Comparison of ENCODE assay signal across 17 mouse cellular contexts in the genomic region with DNA sequence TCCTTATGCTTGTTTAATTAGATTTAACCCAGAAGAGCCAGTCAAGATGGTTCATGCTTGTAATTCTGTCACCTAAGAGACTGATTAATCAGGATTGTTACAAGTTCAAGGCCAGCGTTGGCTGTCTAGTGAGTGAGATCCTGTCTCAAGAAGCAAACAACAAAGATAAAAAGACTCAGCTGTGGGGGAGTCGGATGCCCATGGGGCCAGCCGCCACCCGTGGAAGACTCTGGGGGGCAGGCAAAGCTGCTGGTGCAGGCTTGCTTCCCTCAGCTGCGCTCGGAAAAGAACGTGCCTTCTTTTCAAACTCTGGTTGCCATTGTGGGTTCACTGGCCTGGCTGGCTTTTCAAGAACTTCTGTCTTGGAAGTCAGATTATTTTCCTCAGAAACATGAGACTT.
DNase-seq lines count a peak whose midpoint lies in the region.
"Had no signal": no experiment of that assay in that cellular context is flagged by ENCODE, and none has a peak within 500 bp of the region (broad histone marks: within the 10 kb centered on the region; RNA-seq: fewer than 3 reads in every experiment).

No protein-coding gene starts in this region.

- peak; percentile 15 for DNase-seq in ovary, adult 18-20 months (ENCODE audit: low spot score)
- DNase-seq in ovary, postnatal 14 days (ENCODE audit: low spot score), result no peak
- DNase-seq in ovary, postnatal 36 days (ENCODE audit: low spot score), result peak; percentile 34
- no peak for DNase-seq in ovary, postnatal 10 days (ENCODE audit: low spot score)
- peak; percentile 56 for DNase-seq in testis, postnatal 10 days (ENCODE audit: low spot score)
- peak; percentile 69 for DNase-seq in testis, postnatal 14 days (ENCODE audit: low spot score)
- no peak for DNase-seq in cerebellum, postnatal 10 days
- DNase-seq in spleen, adult 12 weeks (ENCODE audit: low spot score), result no peak
- DNase-seq: adrenal gland, adult 2 months; adrenal gland, adult 8-10 months; adrenal gland, postnatal 10 days; adrenal gland, postnatal 14 days; adrenal gland, postnatal 25 days; adrenal gland, postnatal 36 days; B cell, adult 2 months; cerebellum, adult 11 months; cerebellum, adult 11-12 months had no signal

Comparison
In these comparisons a context has a peak if more than half of its experiments do, and no peak if none do; other contexts are left out.
1. DNase-seq: peak in ovary, adult 18-20 months (single experiment), ovary, postnatal 36 days (single experiment), testis, postnatal 10 days (single experiment) and testis, postnatal 14 days (single experiment); none in ovary, postnatal 14 days (single experiment), ovary, postnatal 10 days (single experiment), cerebellum, postnatal 10 days (0 of 2) and spleen, adult 12 weeks (single experiment).